Mouse (Mus musculus): ENCODE measurements around the gene Hist2h2aa2.
"Not testable (repeated sequence)": the region's sequence is repeated elsewhere in the genome, so short reads cannot be mapped to it uniquely, and the experiment has no call there.

Gene Hist2h2aa2
- long read RNA-seq, experiment 1, transcript Hist2h2aa2-201 (1 exons, 528 nt) = major isoform, 103 of 103 reads
- long read RNA-seq, experiment 1, partial matches to known transcripts = 0 of 103 reads
- long read RNA-seq, experiment 1, other reads (novel, unspliced or antisense) = 0 of 103 reads
- long read RNA-seq, experiment 2, transcript Hist2h2aa2-201 (1 exons, 528 nt) = major isoform, 64 of 64 reads
- long read RNA-seq, experiment 2, partial matches to known transcripts = 0 of 64 reads
- long read RNA-seq, experiment 2, other reads (novel, unspliced or antisense) = 0 of 64 reads

GRCm38 (mm10) chr3:96239949-96240798 is at the start of gene Hist2h2aa2:
TSS of gene Hist2h2aa2 (minus strand) at chr3:96240276.
- intact Hi-C loops (cut with DNase I) = not testable (repeated sequence)

GRCm38 (mm10) chr3:96289201-96289600 is 49.1 kb upstream of the Hist2h2aa2 start:
- intact Hi-C loops (cut with DNase I) = no loop called here

- intact Hi-C loops (cut with DNase I) = not testable (repeated sequence)
Measured at GRCm38 (mm10) chr3:96287334-96287733, 47.3 kb upstream of the Hist2h2aa2 start.

- intact Hi-C loops (cut with DNase I) = loop anchor here (5.0 kb wide), 1 partner anchor 218 kb away; no protein-coding TSS in a partner anchor
Measured at GRCm38 (mm10) chr3:96284457-96284856, 44.4 kb upstream of the Hist2h2aa2 start.

- intact Hi-C loops (cut with DNase I) = loop anchor here (5.0 kb wide), 1 partner anchor 222 kb away; no protein-coding TSS in a partner anchor
Measured at GRCm38 (mm10) chr3:96280660-96281059, 40.6 kb upstream of the Hist2h2aa2 start.

- intact Hi-C loops (cut with DNase I) = loop anchor here (5.0 kb wide), 1 partner anchor 164 kb away; no protein-coding TSS in a partner anchor
Measured at GRCm38 (mm10) chr3:96277800-96278624, 37.9 kb upstream of the Hist2h2aa2 start.

- intact Hi-C loops (cut with DNase I) = loop anchor here (5.0 kb wide), 1 partner anchor 165 kb away; no protein-coding TSS in a partner anchor
Measured at GRCm38 (mm10) chr3:96277428-96277799, 37.3 kb upstream of the Hist2h2aa2 start.

GRCm38 (mm10) chr3:96273591-96274465 is 33.8 kb upstream of the Hist2h2aa2 start:
- intact Hi-C loops (cut with DNase I) = no loop called here

GRCm38 (mm10) chr3:96269511-96270474 is 29.7 kb upstream of the Hist2h2aa2 start, which contains the start of gene Hist2h2bb:
TSS of gene Hist2h2bb (plus strand) at chr3:96269752.
- intact Hi-C loops (cut with DNase I) = no loop called here

- intact Hi-C loops (cut with DNase I) = not testable (repeated sequence)
Measured at GRCm38 (mm10) chr3:96268776-96269378, 28.8 kb upstream of the Hist2h2aa2 start.

- intact Hi-C loops (cut with DNase I) = no loop called here
Measured at GRCm38 (mm10) chr3:96268051-96268775, 28.1 kb upstream of the Hist2h2aa2 start, which contains the start of gene Hist2h3b. TSS of gene Hist2h3b (plus strand) at chr3:96268654.

- intact Hi-C loops (cut with DNase I) = no loop called here
Measured at GRCm38 (mm10) chr3:96267541-96267940, 27.5 kb upstream of the Hist2h2aa2 start.

GRCm38 (mm10) chr3:96266132-96266710 is 26.1 kb upstream of the Hist2h2aa2 start:
- intact Hi-C loops (cut with DNase I) = no loop called here

GRCm38 (mm10) chr3:96264404-96264949 is 24.4 kb upstream of the Hist2h2aa2 start:
- intact Hi-C loops (cut with DNase I) = loop anchor here (5.0 kb wide), 1 partner anchor 47 kb away; the partner anchor contains the start of genes Bola1 and Hist2h2ab

- intact Hi-C loops (cut with DNase I) = loop anchor here (5.0 kb wide), 1 partner anchor 46 kb away; the partner anchor contains the start of genes Bola1 and Hist2h2ab
Measured at GRCm38 (mm10) chr3:96263558-96264403, 23.7 kb upstream of the Hist2h2aa2 start.

Measured in adrenal gland (tissue).